25 mouse cellular contexts compared by ENCODE assay signal in genomic region chrX:93097551-93097950, GRCm38 (mm10).
"Had no signal": no experiment of that assay in that cellular context is flagged by ENCODE, and none has a peak within 500 bp of the region (broad histone marks: within the 10 kb centered on the region; RNA-seq: fewer than 3 reads in every experiment).

No protein-coding gene starts in this region.

- H3K9me3 ChIP-seq: embryonic facial prominence, embryonic 10.5 days; embryonic facial prominence, embryonic 12.5 days; embryonic facial prominence, embryonic 13.5 days; embryonic facial prominence, embryonic 15.5 days; forebrain, embryonic 10.5 days; forebrain, embryonic 12.5 days; forebrain, embryonic 13.5 days; forebrain, embryonic 15.5 days; heart, embryonic 10.5 days had no signal

- H3K9ac ChIP-seq: embryonic facial prominence, embryonic 12.5 days; embryonic facial prominence, embryonic 13.5 days; embryonic facial prominence, embryonic 15.5 days; forebrain, embryonic 12.5 days; forebrain, embryonic 13.5 days; forebrain, embryonic 15.5 days; forebrain, postnatal 0 days had no signal

- DNase-seq: cerebellum, adult 9-11 months; cerebellum, postnatal 10 days; cerebellum, postnatal 14 days; cerebellum, postnatal 25 days; cerebellum, postnatal 36 days; embryo, embryonic 11 days; forebrain, postnatal 0 days; gastrocnemius, adult 2 months; gastrocnemius, postnatal 10 days; gastrocnemius, postnatal 14 days; gastrocnemius, postnatal 25 days; gastrocnemius, postnatal 36 days; heart, adult 11 months; heart, adult 18-20 months; heart, adult 2 months had no signal

- H3K27ac ChIP-seq: embryonic facial prominence, embryonic 10.5 days; embryonic facial prominence, embryonic 12.5 days; embryonic facial prominence, embryonic 13.5 days; embryonic facial prominence, embryonic 15.5 days; forebrain, embryonic 10.5 days; forebrain, embryonic 12.5 days; forebrain, embryonic 13.5 days; forebrain, embryonic 15.5 days; gastrocnemius, adult 2 months; heart, adult 2 months; heart, embryonic 10.5 days had no signal

- H3K36me3 ChIP-seq: embryonic facial prominence, embryonic 10.5 days; embryonic facial prominence, embryonic 12.5 days; embryonic facial prominence, embryonic 13.5 days; embryonic facial prominence, embryonic 15.5 days; forebrain, embryonic 10.5 days; forebrain, embryonic 12.5 days; forebrain, embryonic 15.5 days; heart, embryonic 10.5 days had no signal

- H3K4me3 ChIP-seq: embryonic facial prominence, embryonic 10.5 days; embryonic facial prominence, embryonic 12.5 days; embryonic facial prominence, embryonic 13.5 days; embryonic facial prominence, embryonic 15.5 days; erythroblast, embryonic 14.5 days; forebrain, embryonic 10.5 days; forebrain, embryonic 12.5 days; forebrain, embryonic 13.5 days; forebrain, embryonic 15.5 days; gastrocnemius, adult 2 months; heart, adult 2 months; heart, embryonic 10.5 days had no signal

- H3K4me1 ChIP-seq: embryonic facial prominence, embryonic 10.5 days; embryonic facial prominence, embryonic 12.5 days; embryonic facial prominence, embryonic 13.5 days; embryonic facial prominence, embryonic 15.5 days; forebrain, embryonic 10.5 days; forebrain, embryonic 12.5 days; forebrain, embryonic 13.5 days; forebrain, embryonic 15.5 days; heart, embryonic 10.5 days had no signal
